Comparison of ENCODE assay signal across 17 mouse cellular contexts in genomic region chr5:66573266-66573665, GRCm38 (mm10). TPM values are rescaled to one million over a fixed set of nuclear protein-coding genes. Genes with fewer than 3 reads are reported as not detected.
A peak's percentile ranks its signal among the peaks of the same experiment; 100 is the strongest.
DNase-seq lines count a peak whose midpoint lies in the region; ATAC-seq and TF ChIP-seq lines count a peak whose summit lies in the region.
"Had no signal": no experiment of that assay in that cellular context is flagged by ENCODE, and none has a peak within 500 bp of the region (broad histone marks: within the 10 kb centered on the region; RNA-seq: fewer than 3 reads in every experiment).

No protein-coding gene starts in this region.

- H3K4me1 ChIP-seq in cerebellum, adult 2 months (ENCODE audit: control insufficient read depth, insufficient read depth, low read length), result peaks cover 12% of the 10 kb centered on the region
- H3K4me1 ChIP-seq in hindbrain, embryonic 10.5 days (replicated peaks), result peaks cover 39% of the 10 kb centered on the region
- H3K4me1 ChIP-seq in hindbrain, embryonic 12.5 days, result peaks cover 32% of the 10 kb centered on the region
- H3K4me1 ChIP-seq in neural tube, embryonic 14.5 days (ENCODE audit: control insufficient read depth, insufficient read depth, low read length), result peaks cover 14% of the 10 kb centered on the region; the same call in 1 of the 2 replicates
- H3K4me1 ChIP-seq in neural tube, embryonic 15.5 days, result peaks cover 41% of the 10 kb centered on the region

- no peak for ATAC-seq in hindbrain, embryonic 12.5 days (ENCODE audit: low FRiP score)
- ATAC-seq in neural tube, embryonic 14.5 days (ENCODE audit: low read depth), result peak; percentile 28; the same call in 1 of the 2 replicates
- no peak for ATAC-seq in neural tube, embryonic 15.5 days (ENCODE audit: low FRiP score)
- no peak for ATAC-seq in erythroid progenitor cell, adult 5-6 weeks (replicated peaks; ENCODE audit: low FRiP score, poor library complexity, severe bottlenecking)

- no peak for TF ChIP-seq CTCF in cerebellum, adult 2 months (IDR thresholded peaks at IDR 0.05; ENCODE audit: borderline replicate concordance, insufficient read depth, low read depth, low read length)

- no peaks in the 10 kb centered on the region for H3K27me3 ChIP-seq in cerebellum, adult 2 months (ENCODE audit: control insufficient read depth, insufficient read depth, low read length)
- no peaks in the 10 kb centered on the region for H3K27me3 ChIP-seq in hindbrain, embryonic 10.5 days (ENCODE audit: insufficient read depth, poor library complexity, severe bottlenecking)
- no peaks in the 10 kb centered on the region for H3K27me3 ChIP-seq in hindbrain, embryonic 12.5 days
- H3K27me3 ChIP-seq in neural tube, embryonic 14.5 days (ENCODE audit: control insufficient read depth, insufficient read depth, low read length), result no peaks in the 10 kb centered on the region
- no peaks in the 10 kb centered on the region for H3K27me3 ChIP-seq in neural tube, embryonic 15.5 days (replicated peaks)
- H3K27me3 ChIP-seq: heart, embryonic 13.5 days; neural tube, embryonic 12.5 days had no signal

- H3K9ac ChIP-seq in hindbrain, embryonic 12.5 days, result no peak overlapping the region
- H3K9ac ChIP-seq in neural tube, embryonic 14.5 days (replicated peaks; ENCODE audit: low read depth, low read length), result no peak overlapping the region
- no peak overlapping the region for H3K9ac ChIP-seq in neural tube, embryonic 15.5 days (replicated peaks)
- H3K9ac ChIP-seq: heart, embryonic 13.5 days; neural tube, embryonic 12.5 days had no signal

- H3K36me3 ChIP-seq in hindbrain, embryonic 10.5 days, result no peaks in the 10 kb centered on the region
- no peaks in the 10 kb centered on the region for H3K36me3 ChIP-seq in hindbrain, embryonic 12.5 days
- H3K36me3 ChIP-seq in neural tube, embryonic 14.5 days (ENCODE audit: control insufficient read depth, insufficient read depth, low read length), result no peaks in the 10 kb centered on the region
- H3K36me3 ChIP-seq in neural tube, embryonic 15.5 days, result no peaks in the 10 kb centered on the region
- H3K36me3 ChIP-seq: heart, embryonic 13.5 days; neural tube, embryonic 12.5 days had no signal

- TF ChIP-seq POLR2A in cerebellum, adult 2 months (IDR thresholded peaks at IDR 0.05; ENCODE audit: borderline replicate concordance, insufficient read depth, low read length), result no peak

- no peak overlapping the region for H3K4me3 ChIP-seq in cerebellum, adult 2 months (replicated peaks; ENCODE audit: insufficient read depth, low read depth, low read length)
- H3K4me3 ChIP-seq in hindbrain, embryonic 10.5 days, result no peak overlapping the region
- H3K4me3 ChIP-seq in hindbrain, embryonic 12.5 days, result no peak overlapping the region
- H3K4me3 ChIP-seq in neural tube, embryonic 14.5 days (ENCODE audit: low read depth, low read length), result no peak overlapping the region
- no peak overlapping the region for H3K4me3 ChIP-seq in neural tube, embryonic 15.5 days (replicated peaks)
- H3K4me3 ChIP-seq: heart, embryonic 13.5 days; neural tube, embryonic 12.5 days had no signal

- WGBS in cerebellum, adult 2 months, result 30% methylated on average over 4 of the region's 4 CpGs
- WGBS in hindbrain, embryonic 10.5 days, result 20% methylated on average over 4 of the region's 4 CpGs
- 23% methylated on average over 4 of the region's 4 CpGs for WGBS in hindbrain, embryonic 12.5 days
- WGBS in neural tube, embryonic 14.5 days, result 13% methylated on average over 4 of the region's 4 CpGs
- 20% methylated on average over 4 of the region's 4 CpGs for WGBS in neural tube, embryonic 15.5 days

- H3K9me3 ChIP-seq in hindbrain, embryonic 10.5 days, result no peaks in the 10 kb centered on the region
- H3K9me3 ChIP-seq in hindbrain, embryonic 12.5 days (replicated peaks), result no peaks in the 10 kb centered on the region
- no peaks in the 10 kb centered on the region for H3K9me3 ChIP-seq in neural tube, embryonic 14.5 days (ENCODE audit: control insufficient read depth, low read length)
- no peaks in the 10 kb centered on the region for H3K9me3 ChIP-seq in neural tube, embryonic 15.5 days (replicated peaks)
- H3K9me3 ChIP-seq: heart, embryonic 13.5 days; neural tube, embryonic 12.5 days had no signal

- H3K4me2 ChIP-seq in hindbrain, embryonic 12.5 days (replicated peaks), result no peak overlapping the region
- H3K4me2 ChIP-seq in neural tube, embryonic 14.5 days (ENCODE audit: low read depth, low read length), result no peak overlapping the region
- H3K4me2 ChIP-seq in neural tube, embryonic 15.5 days, result no peak overlapping the region
- H3K4me2 ChIP-seq: heart, embryonic 13.5 days; neural tube, embryonic 12.5 days had no signal

- peak; percentile 32 to 51 for DNase-seq in cerebellum, adult 2 months
- no peak for DNase-seq in cerebellum, postnatal 4 days (ENCODE audit: low spot score in 2 of 2)
- DNase-seq in hindbrain, embryonic 10.5 days (ENCODE audit: low spot score), result no peak
- DNase-seq: embryo, embryonic 11 days; heart, postnatal 36 days; kidney, adult 18-20 months; kidney, postnatal 10 days; liver; lung, postnatal 14 days; thymus, postnatal 25 days had no signal

- H3K27ac ChIP-seq in cerebellum, adult 2 months (ENCODE audit: insufficient read depth, low read length), result no peak overlapping the region
- 0 out of 2 replicates have a peak overlapping the region, but pooled peaks have one; percentile 45 for H3K27ac ChIP-seq in hindbrain, embryonic 10.5 days
- H3K27ac ChIP-seq in hindbrain, embryonic 12.5 days, result no peak overlapping the region
- H3K27ac ChIP-seq in neural tube, embryonic 14.5 days (ENCODE audit: low read depth, low read length), result no peak overlapping the region
- no peak overlapping the region for H3K27ac ChIP-seq in neural tube, embryonic 15.5 days (replicated peaks)
- H3K27ac ChIP-seq: heart, embryonic 13.5 days; neural tube, embryonic 12.5 days had no signal

RNA-seq across cellular contexts. Expression of gene Apbb2, which starts 45.3 kb away (rescaled TPM):
- polyA plus RNA-seq in cerebellum, adult 2 months (2012; rRNA removed), result 34.7 and 36.1 TPM in 2 replicates
- polyA plus RNA-seq in hindbrain, embryonic 10.5 days (2016; fragmentation: Nextera tagmentation; extraction: Ambion mirVana), result 28.2 and 44.4 TPM in 2 replicates
- polyA plus RNA-seq in hindbrain, embryonic 12.5 days (2016; fragmentation: Nextera tagmentation; extraction: Ambion mirVana), result 82.4 and 99.6 TPM in 2 replicates
- polyA plus RNA-seq in neural tube, embryonic 14.5 days (2014; fragmentation: Nextera tagmentation; extraction: Ambion mirVana), result 129 and 132 TPM in 2 replicates
- polyA plus RNA-seq in neural tube, embryonic 15.5 days (2015; fragmentation: Nextera tagmentation; extraction: Ambion mirVana), result 98.8 and 118 TPM in 2 replicates
- total RNA-seq in erythroid progenitor cell, adult 5-6 weeks (2015; ENCODE audit: low replicate concordance), result 1.3 and 3.2 TPM in 2 replicates
- total RNA-seq in erythroid progenitor cell, adult 5-6 weeks (2017; ENCODE audit: low replicate concordance), result not detected in 2 replicates
- total RNA-seq: MEL had no signal

Comparison
In these comparisons a context has a peak if more than half of its experiments do, and no peak if none do; other contexts are left out.
1. DNase-seq: peak in cerebellum, adult 2 months (2 of 2); none in cerebellum, postnatal 4 days (0 of 2) and hindbrain, embryonic 10.5 days (single experiment).